Mouse (Mus musculus): ENCODE measurements around the gene Mobp.

The Mobp gene

DNA sequence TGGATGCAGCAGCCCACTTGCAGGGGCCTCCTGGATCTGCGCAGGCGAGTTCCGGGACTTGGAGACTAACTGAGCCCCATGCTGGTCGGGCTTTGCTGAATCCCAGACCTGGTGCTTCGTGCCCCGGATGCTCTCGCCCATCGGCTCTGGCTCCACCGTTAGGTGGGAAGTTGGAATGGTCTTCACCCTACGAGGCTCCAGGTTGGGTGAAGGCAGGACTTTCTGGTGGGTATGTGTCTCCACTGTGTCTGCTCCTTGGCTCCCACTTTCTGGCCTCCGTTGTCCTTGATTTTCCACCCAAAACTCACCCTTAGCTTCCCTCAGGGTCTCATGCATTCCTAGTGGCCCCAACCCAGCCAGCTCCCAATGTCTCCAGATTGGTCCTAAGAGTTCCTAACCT, 14.1 kb upstream of the Mobp start:
- DNase-seq, result no peak

DNA sequence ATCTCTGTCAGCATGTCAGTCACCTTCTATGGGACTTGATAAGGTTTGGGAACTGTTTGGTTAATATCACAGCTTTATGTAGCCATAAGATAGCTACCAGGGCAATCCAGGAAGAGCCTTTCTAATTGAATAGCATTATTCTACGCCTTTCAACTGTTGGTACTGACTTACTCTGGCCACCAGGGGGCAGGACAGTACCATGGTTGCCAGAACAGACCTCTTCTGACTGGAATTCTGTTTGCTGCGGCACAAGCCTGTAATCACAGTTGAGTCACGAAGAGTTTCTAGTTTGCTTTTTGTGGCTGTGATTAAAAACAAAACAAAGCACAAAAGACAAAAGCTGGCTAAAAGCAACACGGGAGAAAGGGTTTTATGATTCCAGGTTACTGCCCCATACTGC, 8.9 kb upstream of the Mobp start:
- peak; percentile 77 to 89 for DNase-seq

DNA sequence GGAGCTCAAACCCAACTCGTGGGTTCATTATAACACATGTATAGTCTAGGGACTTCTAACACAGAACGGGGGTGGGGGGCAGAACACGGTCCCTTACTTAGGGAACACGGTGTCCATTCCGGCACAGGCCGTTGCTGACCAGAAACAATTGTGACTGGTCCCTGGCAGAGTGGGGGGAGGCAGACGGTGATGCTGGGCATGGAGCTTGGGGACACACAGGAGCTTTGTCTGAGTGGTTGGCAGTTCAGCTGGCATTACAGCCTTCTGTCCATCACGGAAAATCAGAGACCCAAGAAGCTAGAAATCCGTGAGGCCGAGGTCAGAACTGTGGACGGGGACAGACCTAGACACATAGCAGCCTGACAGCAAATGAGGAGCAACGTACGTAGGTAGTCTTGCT, 5.0 kb upstream of the Mobp start:
- DNase-seq, result no peak

GRCm38 (mm10) chr9:120151152-120151551, 1.6 kb downstream of the Mobp start:
- no peak for DNase-seq

GRCm38 (mm10) chr9:120151906-120152399, 2.4 kb downstream of the Mobp start:
- DNase-seq, result no peak

DNA sequence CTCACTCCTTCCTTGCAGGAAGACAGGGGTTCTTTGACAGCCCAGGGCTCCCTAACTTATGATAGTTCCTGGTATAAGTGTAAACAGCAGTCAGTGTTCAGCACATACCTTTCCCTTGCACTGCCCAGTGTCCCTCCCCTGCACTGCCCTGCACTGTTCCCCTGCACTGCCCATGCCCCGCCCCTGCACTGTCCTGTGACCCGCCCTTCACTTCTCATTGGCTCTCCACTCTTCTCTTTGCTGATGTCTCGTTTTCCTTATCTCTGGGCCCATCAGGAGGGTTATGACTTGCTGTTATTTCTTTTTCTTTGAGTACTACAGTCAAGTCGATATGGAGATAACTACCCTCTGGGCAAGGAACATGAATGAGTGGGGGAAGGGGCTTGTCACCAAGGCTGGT, 8.5 kb downstream of the Mobp start:
- DNase-seq, result no peak

DNA sequence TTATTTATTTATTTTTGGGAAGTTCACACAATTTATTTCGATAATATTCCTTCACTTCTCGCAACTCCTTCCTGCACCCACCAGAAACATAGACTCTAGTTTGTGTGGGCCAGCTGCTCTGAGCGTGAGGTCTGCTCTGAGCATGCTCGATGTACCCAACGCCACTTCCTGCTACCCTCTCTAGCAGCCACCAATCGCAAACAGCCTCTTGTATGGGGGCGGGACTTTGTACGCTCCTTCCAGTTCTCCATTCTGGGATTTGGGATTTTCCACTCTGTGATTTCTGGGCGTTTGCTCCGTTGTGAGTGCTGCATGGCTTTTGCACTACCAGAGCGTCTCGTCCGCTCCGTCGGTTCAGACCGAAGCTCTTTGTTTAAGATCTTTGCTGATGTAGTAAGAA, 14.4 kb downstream of the Mobp start:
- DNase-seq, result no peak

GRCm38 (mm10) chr9:120167826-120168225, 18.3 kb downstream of the Mobp start:
- peak; percentile 16 to 55 for DNase-seq

DNA sequence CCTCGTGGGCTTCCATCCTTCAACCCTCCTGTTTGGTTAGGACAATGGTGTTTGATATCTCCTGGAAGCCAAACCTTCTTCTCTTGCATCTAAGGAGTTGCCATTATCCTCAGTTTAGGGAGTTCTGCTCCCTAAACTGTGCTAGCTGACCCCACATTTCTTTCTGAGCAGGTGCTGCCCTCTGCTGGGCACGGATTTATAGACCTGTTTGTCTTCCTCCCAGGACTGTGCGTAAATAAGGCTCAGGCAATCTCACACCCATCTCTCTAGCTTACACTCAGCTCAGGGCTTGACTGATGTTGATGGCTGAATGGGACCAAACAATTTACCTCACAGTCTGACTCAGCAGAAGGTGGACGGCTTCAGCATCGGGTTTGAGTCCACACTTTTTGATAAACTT, 21.8 kb downstream of the Mobp start:
- DNase-seq, result peak; percentile 67 to 78

- no peak for DNase-seq
Observed at GRCm38 (mm10) chr9:120174436-120175137, 25.1 kb downstream of the Mobp start.

- DNase-seq, result no peak
Observed at GRCm38 (mm10) chr9:120178813-120179212, 29.3 kb downstream of the Mobp start.

- DNase-seq, result peak; percentile 27 to 70
Observed at GRCm38 (mm10) chr9:120184499-120184898, 35.0 kb downstream of the Mobp start.

DNA sequence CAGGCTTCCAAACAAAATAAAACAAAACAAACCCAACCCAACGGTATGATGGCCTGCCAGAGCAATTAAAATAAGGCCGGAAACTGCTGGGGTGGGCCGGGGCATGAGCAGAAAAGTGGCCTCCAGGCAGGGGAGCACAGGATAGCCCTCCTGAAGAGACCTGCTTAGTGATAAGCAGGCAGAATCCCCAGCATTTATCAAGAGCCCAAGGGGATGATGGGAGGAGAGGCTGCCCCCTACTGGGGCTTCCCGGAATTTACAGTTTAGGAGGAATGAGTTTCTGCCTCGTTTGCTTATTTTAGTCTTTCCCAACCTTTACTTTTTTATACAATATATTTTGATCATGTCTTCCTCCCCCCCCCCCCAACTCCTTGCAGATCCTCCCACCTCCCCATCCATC, 37.3 kb downstream of the Mobp start:
- DNase-seq, result no peak

- peak; percentile 13 to 24 for DNase-seq
Observed at GRCm38 (mm10) chr9:120190891-120191290, 41.4 kb downstream of the Mobp start.

DNA sequence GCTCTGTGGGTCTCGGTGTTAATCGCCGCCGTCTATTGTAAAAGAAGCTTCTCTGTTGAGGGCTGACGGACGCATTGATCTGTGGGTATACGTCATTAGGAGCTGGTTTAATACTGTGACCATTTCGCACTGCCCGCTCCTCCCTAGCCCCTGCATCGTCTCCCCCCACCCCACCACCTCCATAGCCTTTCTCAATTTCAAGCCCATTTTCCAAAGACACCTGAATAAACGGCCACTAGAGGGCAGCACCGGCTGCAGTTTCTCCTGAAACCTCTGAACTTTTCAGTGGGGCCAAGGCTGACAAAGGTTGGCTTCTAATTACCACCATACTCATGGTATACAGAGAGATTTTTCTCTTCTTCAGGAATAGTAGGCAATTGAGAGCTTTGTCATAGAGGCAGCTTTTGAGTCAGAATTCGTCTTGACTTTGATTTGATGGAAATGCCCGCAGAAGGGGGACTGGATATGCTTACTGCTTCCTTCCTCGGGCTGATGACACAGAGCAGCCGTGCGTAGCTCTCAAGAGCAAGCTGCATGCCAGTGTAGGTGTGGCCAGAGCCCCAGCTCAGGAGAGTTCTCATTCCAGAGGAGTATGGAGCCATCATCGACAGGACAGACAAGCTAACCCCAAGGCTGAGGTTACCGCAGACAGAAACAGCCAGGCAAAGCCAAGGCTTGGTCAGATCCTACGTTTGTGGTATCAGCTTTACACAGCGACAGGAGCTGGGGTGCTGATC, 42.0 kb downstream of the Mobp start:
- peak; percentile 87 to 94 for DNase-seq

- no peak for DNase-seq
Observed at GRCm38 (mm10) chr9:120192742-120193141, 43.2 kb downstream of the Mobp start.

- no peak for DNase-seq
Observed at GRCm38 (mm10) chr9:120200873-120201272, 51.4 kb downstream of the Mobp start.

DNA sequence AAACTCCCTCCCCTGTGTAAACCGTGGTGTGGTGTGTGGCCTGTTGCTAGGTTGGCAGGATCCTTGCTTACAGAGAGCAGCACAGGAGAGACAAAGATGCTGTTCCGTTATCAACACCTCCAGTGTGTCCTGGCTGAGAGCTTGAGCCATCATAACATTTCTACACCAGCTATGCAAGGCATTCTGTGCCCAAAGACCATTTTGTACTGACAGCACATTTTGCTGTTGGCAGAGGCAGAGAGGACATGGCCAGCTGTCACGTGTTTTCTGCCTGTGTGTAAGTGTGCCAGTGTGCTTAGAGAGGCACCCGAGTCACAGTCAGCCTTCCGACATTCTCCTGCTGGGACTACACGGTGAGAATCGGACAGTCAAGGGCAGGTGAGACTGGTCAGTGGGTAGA, 52.2 kb downstream of the Mobp start:
- DNase-seq, result no peak

GRCm38 (mm10) chr9:120202683-120203082, 53.2 kb downstream of the Mobp start:
- DNase-seq, result peak; percentile 20 to 51

GRCm38 (mm10) chr9:120203936-120204335, 54.4 kb downstream of the Mobp start:
- DNase-seq, result no peak

DNA sequence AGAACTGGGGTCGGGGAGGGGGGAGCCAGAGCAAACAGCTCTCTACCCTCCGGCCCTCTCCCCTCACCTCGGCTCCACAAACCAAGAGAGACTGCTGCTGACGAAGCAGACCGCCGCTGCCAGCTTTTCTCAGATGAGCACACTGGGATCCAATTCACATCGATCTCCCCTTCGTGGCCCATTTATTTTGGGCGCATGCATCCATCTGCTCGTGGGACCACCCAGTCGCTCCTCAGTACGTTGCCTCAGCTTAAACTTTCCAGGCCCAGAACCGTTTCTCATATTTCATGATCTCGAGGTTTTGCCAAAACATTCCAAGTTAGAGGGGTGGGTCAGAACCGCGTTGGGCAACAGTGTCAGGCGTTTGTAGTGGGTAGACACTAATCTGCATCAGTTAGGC, 57.4 kb downstream of the Mobp start:
- DNase-seq, result no peak

- peak in 1 of 2 experiments; percentile 39 for DNase-seq
Observed at GRCm38 (mm10) chr9:120210068-120210467, 60.6 kb downstream of the Mobp start.

GRCm38 (mm10) chr9:120210865-120211264, 61.4 kb downstream of the Mobp start:
- DNase-seq, result no peak

DNA sequence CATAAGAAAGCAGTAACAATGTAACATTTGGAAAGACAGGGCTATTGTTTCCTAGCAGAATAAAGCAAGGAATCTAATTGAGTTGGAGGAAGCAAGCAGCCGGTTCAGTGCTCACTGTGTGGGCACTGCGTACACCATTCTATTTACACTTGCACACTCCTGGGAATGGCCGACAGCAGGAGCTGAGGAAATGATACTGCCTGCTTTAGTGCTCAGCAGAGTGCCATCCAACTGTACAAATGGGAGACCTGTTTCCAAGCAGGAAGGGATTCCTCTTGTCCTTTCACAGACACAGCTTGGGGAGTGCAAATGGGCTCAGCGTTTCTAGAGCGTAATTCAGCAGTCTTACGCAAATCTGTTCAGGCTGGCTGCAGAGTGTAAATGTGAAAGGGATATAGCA, 63.4 kb downstream of the Mobp start:
- DNase-seq, result no peak
